Mouse (Mus musculus): ENCODE measurements at regions not wholly inside any gene's neighbourhood (a gene's known extent, or its start where the extent isn't known, plus 50 kb on each side); places are given as distances from the start of the nearest gene placed in this dataset.

- Histone ChIP-seq H3K9me3 (replicated peaks) (no peaks in the 10 kb centered on the region), H3K4me2 (no peak overlapping the region), H3K4me1 (replicated peaks) (no peaks in the 10 kb centered on the region), H3K27me3 (no peaks in the 10 kb centered on the region), H3K27ac (no peak overlapping the region), H3K9ac (no peak overlapping the region), H3K4me3 (replicated peaks) (no peak overlapping the region), H3K36me3 (no peaks in the 10 kb centered on the region)
- 44% methylated on average over 4 of the region's 4 CpGs for whole genome bisulfite sequencing (ENCODE audit: insufficient replicate concordance)
- no peak for ATAC-seq (ENCODE audit: low read depth)
- no peak for DNase-seq
These were observed 362.8 kb upstream of the Pcsk5 start for GRCm38 (mm10) chr19:18200105-18200782.

- ATAC-seq (ENCODE audit: low read depth) (no peak), DNase-seq (no peak)
- Histone ChIP-seq H3K36me3 (no peaks in the 10 kb centered on the region), H3K4me3 (replicated peaks) (no peak overlapping the region), H3K9me3 (replicated peaks) (no peaks in the 10 kb centered on the region), H3K4me1 (replicated peaks) (no peaks in the 10 kb centered on the region), H3K27me3 (no peaks in the 10 kb centered on the region), H3K27ac (no peak overlapping the region), H3K9ac (no peak overlapping the region), H3K4me2 (no peak overlapping the region)
- WGBS (ENCODE audit: insufficient replicate concordance): 35% methylated on average over 4 of the region's 4 CpGs
These were observed 351.8 kb upstream of the Pcsk5 start for GRCm38 (mm10) chr19:18189102-18189742.

GRCm38 (mm10) chr19:18188122-18188866 lies 350.9 kb upstream of the Pcsk5 start:
- DNase-seq: no peak
- Histone ChIP-seq H3K9me3 (replicated peaks) (no peaks in the 10 kb centered on the region), H3K27ac (no peak overlapping the region), H3K9ac (no peak overlapping the region), H3K27me3 (no peaks in the 10 kb centered on the region), H3K4me2 (no peak overlapping the region), H3K4me3 (replicated peaks) (no peak overlapping the region), H3K4me1 (replicated peaks) (no peaks in the 10 kb centered on the region), H3K36me3 (no peaks in the 10 kb centered on the region)
- no peak for ATAC-seq (ENCODE audit: low read depth)
- 59% methylated on average over 9 of the region's 9 CpGs for WGBS (ENCODE audit: insufficient replicate concordance)

- ATAC-seq (ENCODE audit: low read depth): no peak
- H3K9me3 ChIP-seq (replicated peaks): no peaks in the 10 kb centered on the region
These were observed 348.5 kb upstream of the Pcsk5 start for GRCm38 (mm10) chr19:18185767-18186554.

GRCm38 (mm10) chr19:18185211-18185610 lies 347.8 kb upstream of the Pcsk5 start:
- Histone ChIP-seq H3K9me3 (replicated peaks) (no peaks in the 10 kb centered on the region), H3K4me3 (replicated peaks) (no peak overlapping the region), H3K27ac (no peak overlapping the region), H3K9ac (no peak overlapping the region), H3K36me3 (no peaks in the 10 kb centered on the region), H3K27me3 (no peaks in the 10 kb centered on the region), H3K4me2 (no peak overlapping the region), H3K4me1 (replicated peaks) (no peaks in the 10 kb centered on the region)
- 53% methylated on average over 2 of the region's 2 CpGs for WGBS (ENCODE audit: insufficient replicate concordance)
- no peak for DNase-seq
- ATAC-seq (ENCODE audit: low read depth): no peak

More at GRCm38 (mm10) chr19:18185767-18186554, 348.5 kb upstream of the Pcsk5 start:
- H3K4me2 ChIP-seq: no peak overlapping the region
- no peaks in the 10 kb centered on the region for H3K27me3 ChIP-seq
- H3K27ac ChIP-seq: no peak overlapping the region
- 67% methylated on average over 1 of the region's 1 CpGs for WGBS (ENCODE audit: insufficient replicate concordance)
- DNase-seq: no peak
- H3K36me3 ChIP-seq: no peaks in the 10 kb centered on the region
- H3K4me3 ChIP-seq (replicated peaks): no peak overlapping the region
- H3K4me1 ChIP-seq (replicated peaks): no peaks in the 10 kb centered on the region
- H3K9ac ChIP-seq: no peak overlapping the region

- Histone ChIP-seq H3K27ac (no peak overlapping the region), H3K4me2 (no peak overlapping the region), H3K9ac (no peak overlapping the region), H3K4me3 (replicated peaks) (no peak overlapping the region), H3K27me3 (no peaks in the 10 kb centered on the region), H3K9me3 (replicated peaks) (no peaks in the 10 kb centered on the region), H3K4me1 (replicated peaks) (no peaks in the 10 kb centered on the region), H3K36me3 (no peaks in the 10 kb centered on the region)
- DNase-seq: no peak
- WGBS (ENCODE audit: insufficient replicate concordance): 48% methylated on average over 3 of the region's 3 CpGs
- ATAC-seq (ENCODE audit: low read depth): 0 out of 2 replicates have a peak, but pooled peaks have one; percentile 29
These were observed 338.8 kb upstream of the Pcsk5 start for GRCm38 (mm10) chr19:18176200-18176599.

GRCm38 (mm10) chr19:18146494-18146893 lies 309.1 kb upstream of the Pcsk5 start:
- no peaks in the 10 kb centered on the region for H3K27me3 ChIP-seq
- H3K9me3 ChIP-seq (replicated peaks): no peaks in the 10 kb centered on the region
- no peaks in the 10 kb centered on the region for H3K36me3 ChIP-seq
- H3K4me1 ChIP-seq (replicated peaks): no peaks in the 10 kb centered on the region
- WGBS (ENCODE audit: insufficient replicate concordance): 57% methylated on average over 3 of the region's 3 CpGs
- no peak overlapping the region for H3K9ac ChIP-seq
- no peak overlapping the region for H3K4me3 ChIP-seq (replicated peaks)
- H3K4me2 ChIP-seq: no peak overlapping the region
- H3K27ac ChIP-seq: no peak overlapping the region
- no peak for DNase-seq
- ATAC-seq (ENCODE audit: low read depth): no peak

GRCm38 (mm10) chr19:18130936-18131335 lies 293.5 kb upstream of the Pcsk5 start:
- Histone ChIP-seq H3K4me1 (replicated peaks) (no peaks in the 10 kb centered on the region), H3K4me3 (replicated peaks) (no peak overlapping the region), H3K9ac (no peak overlapping the region), H3K36me3 (no peaks in the 10 kb centered on the region), H3K27me3 (no peaks in the 10 kb centered on the region), H3K9me3 (replicated peaks) (no peaks in the 10 kb centered on the region), H3K27ac (no peak overlapping the region), H3K4me2 (no peak overlapping the region)
- no peak for DNase-seq
- ATAC-seq (ENCODE audit: low read depth): no peak
- 79% methylated on average over 3 of the region's 3 CpGs for WGBS (ENCODE audit: insufficient replicate concordance)

GRCm38 (mm10) chr19:18128786-18129185 lies 291.4 kb upstream of the Pcsk5 start:
- no peak overlapping the region for H3K4me2 ChIP-seq
- ATAC-seq (ENCODE audit: low read depth) (no peak), DNase-seq (no peak)
- no peaks in the 10 kb centered on the region for H3K4me1 ChIP-seq (replicated peaks)
- no peaks in the 10 kb centered on the region for H3K27me3 ChIP-seq
- no peak overlapping the region for H3K9ac ChIP-seq
- no peaks in the 10 kb centered on the region for H3K9me3 ChIP-seq (replicated peaks)
- no peaks in the 10 kb centered on the region for H3K36me3 ChIP-seq
- no peak overlapping the region for H3K27ac ChIP-seq
- WGBS (ENCODE audit: insufficient replicate concordance): 83% methylated on average over 2 of the region's 2 CpGs
- H3K4me3 ChIP-seq (replicated peaks): no peak overlapping the region

- no peak overlapping the region for H3K4me3 ChIP-seq (replicated peaks)
- no peaks in the 10 kb centered on the region for H3K9me3 ChIP-seq (replicated peaks)
- no peaks in the 10 kb centered on the region for H3K4me1 ChIP-seq (replicated peaks)
- H3K27me3 ChIP-seq: no peaks in the 10 kb centered on the region
- 62% methylated on average over 6 of the region's 6 CpGs for WGBS (ENCODE audit: insufficient replicate concordance)
- no peaks in the 10 kb centered on the region for H3K36me3 ChIP-seq
- no peak overlapping the region for H3K27ac ChIP-seq
- ATAC-seq (ENCODE audit: low read depth): no peak
- no peak overlapping the region for H3K4me2 ChIP-seq
- no peak overlapping the region for H3K9ac ChIP-seq
- no peak for DNase-seq
These were observed 268.8 kb upstream of the Pcsk5 start for GRCm38 (mm10) chr19:18106236-18106635.

- DNase-seq (no peak), ATAC-seq (ENCODE audit: low read depth) (no peak)
- Histone ChIP-seq H3K27me3 (no peaks in the 10 kb centered on the region), H3K9me3 (replicated peaks) (no peaks in the 10 kb centered on the region), H3K4me3 (replicated peaks) (no peak overlapping the region), H3K9ac (no peak overlapping the region), H3K4me2 (no peak overlapping the region), H3K27ac (no peak overlapping the region), H3K4me1 (replicated peaks) (no peaks in the 10 kb centered on the region), H3K36me3 (no peaks in the 10 kb centered on the region)
- WGBS (ENCODE audit: insufficient replicate concordance): 79% methylated on average over 2 of the region's 2 CpGs
These were observed 267.2 kb upstream of the Pcsk5 start for GRCm38 (mm10) chr19:18104590-18104989.

Data from liver, embryonic 13.5 days (tissue).